Mouse (Mus musculus) hindbrain, postnatal 0 days (tissue): Measurements from ENCODE around the gene Ifnlr1. TPM values are rescaled to one million over a fixed set of nuclear protein-coding genes. Genes with fewer than 3 reads are reported as not detected.
"Not testable (repeated sequence)": the region's sequence is repeated elsewhere in the genome, so short reads cannot be mapped to it uniquely, and the experiment has no call there.

Experiments
- ATAC-seq: fragments of 200-750 bp; cut with Nextera tagmentation; 2 replicates; pipeline ENCODE4 v1.8.0; 2017; ENCODE audit warnings: mild to moderate bottlenecking, moderate TSS enrichment, moderate library complexity
- DNase-seq: peaks from one replicate; pipeline ENCODE4 v3.0.0-alpha.2; 2015; ENCODE audit warnings: low spot score
- H3K27ac ChIP-seq: fragments of 300-500 bp; sonication (generic); 2 replicates; pipeline ENCODE4 v1.5.1; 2014; ENCODE audit warnings: mild to moderate bottlenecking
- H3K27me3 ChIP-seq: fragments of 300-500 bp; sonication (generic); 2 replicates; pipeline ENCODE4 v1.6.1; 2014; ENCODE audit warnings: low read length, mixed read lengths; ENCODE audit not compliant: insufficient read depth
- H3K36me3 ChIP-seq: fragments of 300-500 bp; sonication (generic); 2 replicates; pipeline ENCODE4 v1.6.1; 2014; ENCODE audit warnings: low read length, mixed read lengths; ENCODE audit not compliant: insufficient read depth
- H3K4me1 ChIP-seq: fragments of 300-500 bp; sonication (generic); 2 replicates; pipeline ENCODE4 v1.6.1; 2014; ENCODE audit warnings: antibody characterized with exemption, low read length, mixed read lengths; ENCODE audit not compliant: insufficient read depth
- H3K4me2 ChIP-seq: fragments of 300-500 bp; sonication (generic); 2 replicates; pipeline ENCODE4 v1.6.1; 2014; ENCODE audit warnings: low read depth, mild to moderate bottlenecking, low read length, moderate library complexity, mixed read lengths
- H3K4me3 ChIP-seq: fragments of 300-500 bp; sonication (generic); 2 replicates; pipeline ENCODE4 v1.5.1; 2014; ENCODE audit warnings: low read length
- H3K9ac ChIP-seq: fragments of 300-500 bp; sonication (generic); replicated peaks from 2 replicates; pipeline ENCODE4 v1.6.1; 2014; ENCODE audit warnings: mild to moderate bottlenecking, low read length, moderate library complexity, mixed read lengths
- H3K9me3 ChIP-seq: fragments of 300-500 bp; sonication (generic); 2 replicates; pipeline ENCODE4 v1.6.1; 2016; ENCODE audit warnings: low read length, mixed read lengths
- CTCF ChIP-seq: IDR thresholded peaks from 2 replicates; pipeline ENCODE4 v1.5.1; 2016; ENCODE audit warnings: antibody characterized with exemption, control low read depth, low read depth
- WGBS: fragments of 180-500 bp; shearing (Covaris S2); extraction: QIAGEN DNeasy Blood & Tissue Kit; methylation state at CpG from one replicate; pipeline ENCODE4 v1.1.7; 2014; 5-methylcytosine and 5-hydroxymethylcytosine counted together
- polyA plus RNA-seq: library from polyadenylated mRNA; unstranded; fragments of >200 nt; fragmentation: Nextera tagmentation; extraction: Ambion mirVana; gene quantifications from 2 replicates; pipeline ENCODE4 v1.2.1, GENCODE M21; 2015
- total RNA-seq: library from RNA; depleted of rRNA; stranded (reverse); fragments of >200 nt; gene quantifications from 2 replicates; pipeline ENCODE4 v1.2.3, GENCODE M21; 2014

Gene Ifnlr1
- total and polyA plus RNA-seq, 2 experiments from 2014 or later, result 0.23 to 0.58 TPM

DNA sequence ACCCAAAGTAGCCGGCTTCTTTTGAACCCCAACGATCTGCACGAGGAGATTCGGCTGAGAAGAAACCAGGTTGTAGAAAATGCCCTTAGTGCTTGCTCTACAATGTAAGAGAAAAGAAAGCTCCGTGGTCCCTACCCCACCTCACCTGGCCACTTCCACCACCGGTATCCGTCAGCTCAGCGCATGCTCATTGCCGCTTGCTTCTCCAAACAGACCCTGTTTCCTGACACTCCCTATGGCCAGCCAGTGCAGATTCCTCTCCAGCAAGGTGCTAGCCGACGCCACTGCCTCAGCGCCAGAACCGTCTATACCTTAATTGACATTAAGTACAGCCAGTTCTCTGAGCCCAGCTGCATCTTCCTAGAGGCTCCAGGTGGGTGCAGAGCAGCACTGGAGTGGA lies 17.4 kb downstream of the Ifnlr1 start:
- Histone ChIP-seq H3K9ac (no peak overlapping the region), H3K27ac (no peak overlapping the region), H3K4me2 (no peak overlapping the region), H3K27me3 (no peaks in the 10 kb centered on the region), H3K4me1 (no peaks in the 10 kb centered on the region), H3K9me3 (no peaks in the 10 kb centered on the region), H3K36me3 (no peaks in the 10 kb centered on the region), H3K4me3 (no peak overlapping the region)
- WGBS, result 77% methylated on average over 13 of the region's 13 CpGs
- no peak for TF ChIP-seq CTCF
- DNase-seq (no peak), ATAC-seq (no peak)

DNA sequence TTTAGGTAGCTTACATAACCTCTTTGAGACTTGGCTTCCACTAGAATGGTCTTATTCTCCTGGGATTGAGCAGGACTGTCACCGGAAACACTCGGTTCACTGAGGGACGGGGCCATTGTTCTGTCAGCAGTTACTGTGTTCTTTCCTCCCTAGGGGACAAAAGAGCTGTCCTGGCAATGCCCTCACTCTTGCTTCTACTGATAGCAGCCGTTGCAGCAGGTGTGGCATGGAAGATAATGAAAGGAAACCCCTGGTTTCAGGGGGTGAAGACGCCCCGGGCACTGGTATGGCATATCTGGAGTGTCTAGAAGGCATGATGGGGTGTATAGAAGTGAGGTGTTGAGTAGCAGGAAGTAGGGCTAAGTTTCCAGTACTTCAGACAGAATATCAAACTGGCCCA lies 17.9 kb downstream of the Ifnlr1 start:
- no peak for DNase-seq
- Histone ChIP-seq H3K9me3 (no peaks in the 10 kb centered on the region), H3K9ac (no peak overlapping the region), H3K4me2 (no peak overlapping the region), H3K36me3 (no peaks in the 10 kb centered on the region), H3K27me3 (no peaks in the 10 kb centered on the region), H3K27ac (no peak overlapping the region), H3K4me3 (no peak overlapping the region), H3K4me1 (no peaks in the 10 kb centered on the region)
- WGBS, result 38% methylated on average over 6 of the region's 6 CpGs
- no peak for TF ChIP-seq CTCF
- no peak for ATAC-seq

DNA sequence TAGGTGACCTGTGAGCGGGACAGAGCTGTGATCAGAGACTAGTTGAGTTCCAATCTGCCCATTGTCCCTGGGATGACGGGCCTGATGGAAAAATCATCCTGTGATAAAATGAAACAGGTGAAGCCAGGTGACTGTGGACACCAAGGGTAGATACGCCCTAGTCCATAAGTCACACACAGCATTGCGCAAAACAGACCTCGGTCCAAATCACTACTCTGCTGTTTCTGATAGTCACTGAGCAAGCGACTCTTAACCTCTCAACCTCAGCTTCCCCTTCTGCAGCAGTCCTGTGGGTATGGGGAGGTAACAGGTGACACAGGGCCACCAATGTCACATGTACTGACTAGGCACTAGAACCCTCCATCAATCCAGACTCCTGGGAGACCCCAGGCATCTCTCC lies 20.0 kb downstream of the Ifnlr1 start:
- Histone ChIP-seq H3K27me3 (no peaks in the 10 kb centered on the region), H3K27ac (no peak overlapping the region), H3K9ac (no peak overlapping the region), H3K36me3 (no peaks in the 10 kb centered on the region), H3K4me3 (no peak overlapping the region), H3K4me2 (no peak overlapping the region), H3K4me1 (no peaks in the 10 kb centered on the region), H3K9me3 (no peaks in the 10 kb centered on the region)
- ATAC-seq (no peak), DNase-seq (no peak)
- no peak for TF ChIP-seq CTCF
- WGBS, result 96% methylated on average over 6 of the region's 6 CpGs

DNA sequence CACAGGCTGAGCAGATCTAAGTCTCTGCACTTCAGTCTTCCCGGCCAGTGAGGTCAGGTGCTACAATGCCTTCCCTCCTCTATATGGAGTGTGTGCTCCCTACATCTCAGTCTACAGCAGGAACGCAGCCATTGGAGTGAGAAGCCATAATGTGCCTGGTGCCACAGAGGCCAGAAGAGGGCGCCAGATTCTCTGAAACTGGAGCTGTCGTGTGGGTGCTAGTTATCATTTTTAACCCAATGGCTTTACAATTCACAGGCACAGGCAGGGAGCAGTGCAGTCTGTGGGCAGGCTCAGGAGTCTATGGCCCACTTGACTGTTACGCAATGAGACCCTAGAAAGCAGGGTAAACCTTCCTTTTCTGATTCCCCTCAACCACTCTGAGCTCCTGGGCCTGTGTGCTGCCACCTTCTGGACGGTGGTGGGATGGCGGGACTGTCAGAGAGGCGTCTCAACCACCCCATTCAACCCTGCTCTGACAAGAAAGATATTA lies 23.0 kb downstream of the Ifnlr1 start:
- H3K27ac ChIP-seq, result no peak overlapping the region
- no peaks in the 10 kb centered on the region for H3K36me3 ChIP-seq
- ATAC-seq (peak; percentile 78), DNase-seq (peak; percentile 71)
- WGBS, result 11% methylated on average over 8 of the region's 8 CpGs
- H3K9ac ChIP-seq, result no peak overlapping the region
- H3K4me1 ChIP-seq, result no peaks in the 10 kb centered on the region
- H3K9me3 ChIP-seq, result no peaks in the 10 kb centered on the region
- peak; percentile 84 for TF ChIP-seq CTCF
- H3K4me2 ChIP-seq, result peak overlapping the region; percentile 34; the same call in 1 of the 2 replicates
- no peak overlapping the region for H3K4me3 ChIP-seq
- no peaks in the 10 kb centered on the region for H3K27me3 ChIP-seq

DNA sequence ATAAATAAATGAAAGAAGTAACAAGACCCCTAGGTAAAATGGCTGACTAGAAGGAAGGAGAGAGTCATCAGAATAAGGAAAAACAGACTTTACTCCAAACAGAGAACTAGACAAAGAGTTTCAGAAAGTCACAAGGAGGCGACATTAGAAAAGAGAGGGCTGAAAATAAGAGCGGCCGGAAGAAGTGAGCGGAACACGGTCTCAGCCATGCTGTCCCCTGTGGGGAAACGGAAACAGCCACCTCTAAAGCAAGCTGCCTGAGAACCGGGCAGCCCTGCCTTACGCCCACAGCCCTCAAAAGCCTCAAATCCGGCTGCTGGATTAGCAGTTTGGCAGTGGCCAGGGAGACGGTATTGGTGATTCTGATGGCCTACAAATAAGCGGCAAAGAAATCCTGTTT lies 23.5 kb downstream of the Ifnlr1 start:
- no peak for TF ChIP-seq CTCF
- WGBS, result 77% methylated on average over 11 of the region's 11 CpGs
- no peaks in the 10 kb centered on the region for H3K36me3 ChIP-seq
- H3K9me3 ChIP-seq, result no peaks in the 10 kb centered on the region
- H3K27ac ChIP-seq, result no peak overlapping the region
- no peak for ATAC-seq
- no peaks in the 10 kb centered on the region for H3K27me3 ChIP-seq
- H3K4me2 ChIP-seq, result no peak overlapping the region
- no peak overlapping the region for H3K4me3 ChIP-seq
- no peak for DNase-seq
- H3K9ac ChIP-seq, result no peak overlapping the region
- H3K4me1 ChIP-seq, result no peaks in the 10 kb centered on the region

DNA sequence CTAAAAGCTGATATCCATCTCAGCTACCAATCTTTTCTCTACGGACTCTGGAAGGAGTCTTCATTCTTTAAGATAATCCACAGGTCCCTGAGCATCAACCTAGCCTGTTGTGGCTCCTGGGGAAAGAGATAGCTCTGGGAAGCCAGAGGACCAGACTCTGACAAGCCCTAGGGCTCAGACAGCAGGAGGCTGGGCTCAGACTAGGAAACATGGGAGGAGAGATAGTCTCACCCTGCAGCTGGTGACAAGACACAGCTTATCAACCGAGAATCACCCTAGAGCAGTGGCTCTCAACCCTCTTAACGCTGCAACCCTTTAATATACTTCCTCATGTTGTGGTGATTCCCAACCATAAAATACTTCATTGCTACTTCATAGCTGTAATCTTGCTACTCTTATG lies 24.3 kb downstream of the Ifnlr1 start:
- 90% methylated on average over 3 of the region's 3 CpGs for WGBS
- H3K9me3 ChIP-seq, result no peaks in the 10 kb centered on the region
- no peak for ATAC-seq

DNA sequence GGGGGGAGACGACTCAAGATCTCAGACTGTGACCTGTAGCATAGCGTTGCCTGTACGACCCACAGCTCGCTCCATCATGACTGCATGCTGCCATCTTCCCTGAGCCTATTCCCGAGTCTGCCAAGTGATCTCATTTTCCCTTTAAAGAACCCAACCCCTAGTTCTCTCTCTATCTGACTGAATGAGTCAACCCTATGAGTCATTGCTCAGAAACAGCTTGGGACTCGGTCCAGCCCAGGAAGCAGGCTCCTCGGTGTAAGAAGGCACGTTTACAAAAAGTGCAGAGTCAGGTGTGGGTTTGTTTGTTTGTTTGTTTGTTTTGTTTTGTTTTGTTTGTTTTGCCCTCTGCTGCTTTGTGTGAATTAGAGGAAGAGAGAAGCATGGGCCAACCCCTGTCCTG lies 28.7 kb downstream of the Ifnlr1 start:
- H3K27ac ChIP-seq, result no peak overlapping the region
- H3K9ac ChIP-seq, result no peak overlapping the region
- DNase-seq (no peak), ATAC-seq (no peak)
- no peaks in the 10 kb centered on the region for H3K4me1 ChIP-seq
- no peak for TF ChIP-seq CTCF
- no peak overlapping the region for H3K4me2 ChIP-seq
- no peaks in the 10 kb centered on the region for H3K36me3 ChIP-seq
- no peaks in the 10 kb centered on the region for H3K27me3 ChIP-seq
- WGBS, result 86% methylated on average over 8 of the region's 8 CpGs
- no peaks in the 10 kb centered on the region for H3K9me3 ChIP-seq
- no peak overlapping the region for H3K4me3 ChIP-seq

More for the DNA sequence above, 24.3 kb downstream of the Ifnlr1 start:
- Histone ChIP-seq H3K4me2 (no peak overlapping the region), H3K27ac (no peak overlapping the region), H3K9ac (no peak overlapping the region), H3K4me3 (no peak overlapping the region), H3K36me3 (no peaks in the 10 kb centered on the region), H3K27me3 (no peaks in the 10 kb centered on the region), H3K4me1 (no peaks in the 10 kb centered on the region)
- TF ChIP-seq CTCF, result no peak
- DNase-seq, result no peak

DNA sequence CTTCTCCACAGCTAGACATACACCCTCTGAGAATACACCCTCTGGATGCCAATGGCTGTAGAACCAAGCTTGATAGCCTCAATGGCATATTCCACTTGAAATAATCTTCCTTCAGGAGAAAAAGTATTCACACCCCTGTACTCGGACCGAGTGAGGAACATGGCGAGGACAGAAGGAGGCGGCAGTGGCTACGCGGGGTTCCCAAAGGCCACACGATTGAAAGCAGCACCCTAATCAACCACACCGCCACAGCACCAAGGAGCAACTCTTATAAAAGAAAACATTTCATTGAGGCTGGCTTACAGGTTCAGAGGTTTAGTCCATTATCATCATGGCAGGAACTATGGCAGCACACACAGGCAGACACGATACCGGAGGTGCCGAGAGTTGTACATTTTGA lies 30.4 kb downstream of the Ifnlr1 start:
- not testable (repeated sequence) for ATAC-seq, H3K27me3 ChIP-seq, H3K4me1 ChIP-seq, H3K9ac ChIP-seq, H3K27ac ChIP-seq, H3K9me3 ChIP-seq, H3K4me2 ChIP-seq, H3K36me3 ChIP-seq, DNase-seq, H3K4me3 ChIP-seq
- 93% methylated on average over 11 of the region's 11 CpGs for WGBS
